16 mouse cellular contexts compared by ENCODE assay signal in genomic region chr4:148122694-148123066, GRCm38 (mm10). TPM values are rescaled to one million over a fixed set of nuclear protein-coding genes. Genes with fewer than 3 reads are reported as not detected.
DNase-seq lines count a peak whose midpoint lies in the region; ATAC-seq and TF ChIP-seq lines count a peak whose summit lies in the region.
"Had no signal": no experiment of that assay in that cellular context is flagged by ENCODE, and none has a peak within 500 bp of the region (broad histone marks: within the 10 kb centered on the region; RNA-seq: fewer than 3 reads in every experiment).

No protein-coding gene starts in this region.

- no peak overlapping the region for H3K9ac ChIP-seq in embryonic facial prominence, embryonic 11.5 days (replicated peaks; ENCODE audit: low read length)
- H3K9ac ChIP-seq in hindbrain, embryonic 12.5 days, result no peak overlapping the region
- H3K9ac ChIP-seq in limb, embryonic 14.5 days (ENCODE audit: low read depth, low read length, severe bottlenecking), result no peak overlapping the region
- H3K9ac ChIP-seq: embryonic facial prominence, embryonic 15.5 days; heart, embryonic 15.5 days; lung, embryonic 15.5 days had no signal

- H3K9me3 ChIP-seq in embryonic facial prominence, embryonic 11.5 days (replicated peaks; ENCODE audit: control insufficient read depth, low read length), result no peaks in the 10 kb centered on the region
- H3K9me3 ChIP-seq in forebrain, embryonic 10.5 days, result no peaks in the 10 kb centered on the region
- no peaks in the 10 kb centered on the region for H3K9me3 ChIP-seq in hindbrain, embryonic 12.5 days (replicated peaks)
- no peaks in the 10 kb centered on the region for H3K9me3 ChIP-seq in limb, embryonic 14.5 days (ENCODE audit: control insufficient read depth, low read length)
- H3K9me3 ChIP-seq: embryonic facial prominence, embryonic 15.5 days; heart, embryonic 15.5 days; lung, embryonic 15.5 days had no signal

- 67% methylated on average over 3 of the region's 3 CpGs for WGBS in embryonic facial prominence, embryonic 11.5 days
- 68% methylated on average over 3 of the region's 3 CpGs for WGBS in forebrain, embryonic 10.5 days
- WGBS in hindbrain, embryonic 12.5 days, result 74% methylated on average over 3 of the region's 3 CpGs
- 21% methylated on average over 3 of the region's 3 CpGs for WGBS in limb, embryonic 14.5 days

- DNase-seq in embryonic facial prominence, embryonic 11.5 days (ENCODE audit: low spot score), result peak; percentile 53
- no peak for DNase-seq in forebrain, embryonic 10.5 days (ENCODE audit: extremely low spot score, low spot score)
- no peak for DNase-seq in limb, embryonic 14.5 days (ENCODE audit: low spot score)
- DNase-seq in right cerebral cortex, postnatal 14 days, result no peak
- no peak for DNase-seq in heart, postnatal 25 days (ENCODE audit: low spot score)
- no peak for DNase-seq in left cerebral cortex, adult 18-20 months (ENCODE audit: low spot score in 2 of 2)
- DNase-seq in adrenal gland, postnatal 10 days, result no peak
- DNase-seq: cerebellum, adult 18-20 months; liver had no signal

- no peak overlapping the region for H3K4me3 ChIP-seq in embryonic facial prominence, embryonic 11.5 days (ENCODE audit: low read depth, low read length)
- H3K4me3 ChIP-seq in forebrain, embryonic 10.5 days, result no peak overlapping the region
- H3K4me3 ChIP-seq in hindbrain, embryonic 12.5 days, result no peak overlapping the region
- H3K4me3 ChIP-seq in limb, embryonic 14.5 days (replicated peaks; ENCODE audit: low read length), result no peak overlapping the region
- H3K4me3 ChIP-seq: embryonic facial prominence, embryonic 15.5 days; heart, embryonic 15.5 days; lung, embryonic 15.5 days; megakaryocyte, embryonic 14.5 days had no signal

- H3K4me1 ChIP-seq in embryonic facial prominence, embryonic 11.5 days (ENCODE audit: control insufficient read depth, insufficient read depth, low read length), result peaks cover 3% of the 10 kb centered on the region; the same call in 1 of the 2 replicates
- H3K4me1 ChIP-seq in forebrain, embryonic 10.5 days, result peaks cover 29% of the 10 kb centered on the region
- peaks cover 46% of the 10 kb centered on the region for H3K4me1 ChIP-seq in hindbrain, embryonic 12.5 days
- peaks cover 9% of the 10 kb centered on the region; the same call in 1 of the 2 replicates for H3K4me1 ChIP-seq in limb, embryonic 14.5 days (ENCODE audit: control insufficient read depth, insufficient read depth, low read length)
- H3K4me1 ChIP-seq: heart, embryonic 15.5 days; lung, embryonic 15.5 days had no signal

- no peaks in the 10 kb centered on the region for H3K27me3 ChIP-seq in embryonic facial prominence, embryonic 11.5 days (ENCODE audit: control insufficient read depth, insufficient read depth, low read length)
- H3K27me3 ChIP-seq in forebrain, embryonic 10.5 days (ENCODE audit: poor library complexity, severe bottlenecking), result peaks cover 10% of the 10 kb centered on the region
- no peaks in the 10 kb centered on the region for H3K27me3 ChIP-seq in hindbrain, embryonic 12.5 days
- H3K27me3 ChIP-seq in limb, embryonic 14.5 days (ENCODE audit: control insufficient read depth, insufficient read depth, low read length), result no peaks in the 10 kb centered on the region
- H3K27me3 ChIP-seq: embryonic facial prominence, embryonic 15.5 days had no signal

- no peak for ATAC-seq in embryonic facial prominence, embryonic 11.5 days (replicated peaks; ENCODE audit: insufficient number of reproducible peaks, low FRiP score, low TSS enrichment, low read depth)
- no peak for ATAC-seq in hindbrain, embryonic 12.5 days (ENCODE audit: low FRiP score)
- ATAC-seq in limb, embryonic 14.5 days (ENCODE audit: low FRiP score, low read depth), result peak; percentile 14; the same call in 1 of the 2 replicates
- ATAC-seq: inflammation-experienced regulatory T-cells, adult 6 months had no signal

- no peaks in the 10 kb centered on the region for H3K36me3 ChIP-seq in embryonic facial prominence, embryonic 11.5 days (replicated peaks; ENCODE audit: control insufficient read depth, insufficient read depth, low read depth, low read length)
- no peaks in the 10 kb centered on the region for H3K36me3 ChIP-seq in forebrain, embryonic 10.5 days (replicated peaks)
- no peaks in the 10 kb centered on the region for H3K36me3 ChIP-seq in hindbrain, embryonic 12.5 days
- no peaks in the 10 kb centered on the region for H3K36me3 ChIP-seq in limb, embryonic 14.5 days (ENCODE audit: control insufficient read depth, insufficient read depth, low read length)
- H3K36me3 ChIP-seq: embryonic facial prominence, embryonic 15.5 days; heart, embryonic 15.5 days; lung, embryonic 15.5 days had no signal

- no peak overlapping the region for H3K4me2 ChIP-seq in embryonic facial prominence, embryonic 11.5 days (ENCODE audit: low read depth, low read length)
- peak overlapping the region; percentile 8; the same call in 1 of the 2 replicates for H3K4me2 ChIP-seq in hindbrain, embryonic 12.5 days (replicated peaks)
- no peak overlapping the region for H3K4me2 ChIP-seq in limb, embryonic 14.5 days (replicated peaks; ENCODE audit: low read depth, low read length, severe bottlenecking)
- H3K4me2 ChIP-seq: embryonic facial prominence, embryonic 15.5 days; heart, embryonic 15.5 days; lung, embryonic 15.5 days had no signal

- no peak overlapping the region for H3K27ac ChIP-seq in embryonic facial prominence, embryonic 11.5 days (replicated peaks; ENCODE audit: low read depth, low read length)
- peak overlapping the region; percentile 67; the same call in 1 of the 2 replicates for H3K27ac ChIP-seq in forebrain, embryonic 10.5 days
- H3K27ac ChIP-seq in hindbrain, embryonic 12.5 days, result peak overlapping the region; percentile 24; the same call in 1 of the 2 replicates
- H3K27ac ChIP-seq in limb, embryonic 14.5 days (replicated peaks; ENCODE audit: low read depth, low read length), result no peak overlapping the region
- H3K27ac ChIP-seq: embryonic facial prominence, embryonic 15.5 days; heart, embryonic 15.5 days; kidney, postnatal 0 days; lung, embryonic 15.5 days had no signal

- intact Hi-C loops in heart, postnatal 25 days (cut with DNase I), result no loop called here

- TF ChIP-seq POLR2A in limb, embryonic 14.5 days (IDR thresholded peaks at IDR 0.05; ENCODE audit: borderline replicate concordance, extremely low read depth, insufficient read depth, insufficient read length), result no peak

RNA-seq across cellular contexts. Expression of gene Mad2l2, which starts 7.5 kb away (rescaled TPM):
- polyA plus RNA-seq in embryonic facial prominence, embryonic 11.5 days (2014; fragmentation: Nextera tagmentation; extraction: Ambion mirVana), result 75.3 and 83.4 TPM in 2 replicates
- polyA plus RNA-seq in forebrain, embryonic 10.5 days (2016; fragmentation: Nextera tagmentation; extraction: Ambion mirVana), result 61.8 and 64.5 TPM in 2 replicates
- polyA plus RNA-seq in hindbrain, embryonic 12.5 days (2016; fragmentation: Nextera tagmentation; extraction: Ambion mirVana), result 85.5 and 89.9 TPM in 2 replicates
- 55.9 and 56.9 TPM in 2 replicates for polyA plus RNA-seq in limb, embryonic 14.5 days (2012; rRNA removed)
- polyA plus RNA-seq in limb, embryonic 14.5 days (2014; fragmentation: Nextera tagmentation; extraction: Ambion mirVana), result 66.0 and 77.8 TPM in 2 replicates
- total RNA-seq in heart, postnatal 25 days (2021), result 10 to 100 TPM; 11.9 to 12.8 TPM
- 10 to 100 TPM; 10.7 to 17.5 TPM for total RNA-seq in left cerebral cortex, adult 18-20 months (2021)
- total RNA-seq in adrenal gland, postnatal 10 days (2021), result 10 to 100 TPM; 22.3 to 23.9 TPM

RNA-seq across cellular contexts. Expression of gene Draxin, which starts 7.8 kb away (rescaled TPM):
- polyA plus RNA-seq in embryonic facial prominence, embryonic 11.5 days (2014; fragmentation: Nextera tagmentation; extraction: Ambion mirVana), result 1.2 and 2.2 TPM in 2 replicates
- 1.6 and 2.2 TPM in 2 replicates for polyA plus RNA-seq in forebrain, embryonic 10.5 days (2016; fragmentation: Nextera tagmentation; extraction: Ambion mirVana)
- polyA plus RNA-seq in hindbrain, embryonic 12.5 days (2016; fragmentation: Nextera tagmentation; extraction: Ambion mirVana), result 11.6 and 12.8 TPM in 2 replicates
- 1.5 and 1.7 TPM in 2 replicates for polyA plus RNA-seq in limb, embryonic 14.5 days (2012; rRNA removed)
- polyA plus RNA-seq in limb, embryonic 14.5 days (2014; fragmentation: Nextera tagmentation; extraction: Ambion mirVana), result 0.45 and 0.50 TPM in 2 replicates
- under 1 TPM; 0.05 to 0.11 TPM for total RNA-seq in heart, postnatal 25 days (2021)
- under 1 TPM; 0.19 to 0.21 TPM for total RNA-seq in left cerebral cortex, adult 18-20 months (2021)
- total RNA-seq in adrenal gland, postnatal 10 days (2021), result under 1 TPM; 0.18 to 0.27 TPM
- polyA plus RNA-seq: heart, embryonic 15.5 days; inflammation-experienced regulatory T-cells, adult 6 months had no signal

RNA-seq across cellular contexts. Expression of gene Fbxo6, which starts 29.3 kb away (rescaled TPM):
- polyA plus RNA-seq in embryonic facial prominence, embryonic 11.5 days (2014; fragmentation: Nextera tagmentation; extraction: Ambion mirVana), result 9.8 and 11.3 TPM in 2 replicates
- 8.4 and 10.4 TPM in 2 replicates for polyA plus RNA-seq in forebrain, embryonic 10.5 days (2016; fragmentation: Nextera tagmentation; extraction: Ambion mirVana)
- 15.2 and 15.9 TPM in 2 replicates for polyA plus RNA-seq in hindbrain, embryonic 12.5 days (2016; fragmentation: Nextera tagmentation; extraction: Ambion mirVana)
- polyA plus RNA-seq in limb, embryonic 14.5 days (2012; rRNA removed), result 12.4 and 13.9 TPM in 2 replicates
- polyA plus RNA-seq in limb, embryonic 14.5 days (2014; fragmentation: Nextera tagmentation; extraction: Ambion mirVana), result 15.5 and 16.4 TPM in 2 replicates
- 10 to 100 TPM; 34.5 to 37.5 TPM for total RNA-seq in heart, postnatal 25 days (2021)
- 10 to 100 TPM; 32.1 to 35.3 TPM for total RNA-seq in left cerebral cortex, adult 18-20 months (2021)
- total RNA-seq in adrenal gland, postnatal 10 days (2021), result 10 to 100 TPM; 30.4 to 31.3 TPM

RNA-seq across cellular contexts. Expression of gene Agtrap, which starts 34.8 kb away (rescaled TPM):
- polyA plus RNA-seq in embryonic facial prominence, embryonic 11.5 days (2014; fragmentation: Nextera tagmentation; extraction: Ambion mirVana), result 7.0 and 10.3 TPM in 2 replicates
- polyA plus RNA-seq in forebrain, embryonic 10.5 days (2016; fragmentation: Nextera tagmentation; extraction: Ambion mirVana), result 19.4 TPM in 2 replicates
- 10.3 and 11.9 TPM in 2 replicates for polyA plus RNA-seq in hindbrain, embryonic 12.5 days (2016; fragmentation: Nextera tagmentation; extraction: Ambion mirVana)
- 11.0 and 14.6 TPM in 2 replicates for polyA plus RNA-seq in limb, embryonic 14.5 days (2012; rRNA removed)
- 17.6 and 20.1 TPM in 2 replicates for polyA plus RNA-seq in limb, embryonic 14.5 days (2014; fragmentation: Nextera tagmentation; extraction: Ambion mirVana)
- 10 to 100 TPM; 43.0 to 43.5 TPM for total RNA-seq in heart, postnatal 25 days (2021)
- total RNA-seq in left cerebral cortex, adult 18-20 months (2021), result 10 to 100 TPM in 1 of 2 experiments, 1 to 10 TPM in 1; 6.6 to 10.1 TPM
- total RNA-seq in adrenal gland, postnatal 10 days (2021), result 10 to 100 TPM; 45.4 to 45.5 TPM

RNA-seq across cellular contexts. Expression of gene Fbxo44, which starts 37.6 kb away (rescaled TPM):
- 24.0 and 25.1 TPM in 2 replicates for polyA plus RNA-seq in embryonic facial prominence, embryonic 11.5 days (2014; fragmentation: Nextera tagmentation; extraction: Ambion mirVana)
- polyA plus RNA-seq in forebrain, embryonic 10.5 days (2016; fragmentation: Nextera tagmentation; extraction: Ambion mirVana), result 33.4 and 34.4 TPM in 2 replicates
- 77.6 and 80.6 TPM in 2 replicates for polyA plus RNA-seq in hindbrain, embryonic 12.5 days (2016; fragmentation: Nextera tagmentation; extraction: Ambion mirVana)
- 21.1 and 24.7 TPM in 2 replicates for polyA plus RNA-seq in limb, embryonic 14.5 days (2012; rRNA removed)
- polyA plus RNA-seq in limb, embryonic 14.5 days (2014; fragmentation: Nextera tagmentation; extraction: Ambion mirVana), result 8.1 and 10.8 TPM in 2 replicates
- total RNA-seq in heart, postnatal 25 days (2021), result 10 to 100 TPM; 16.0 to 16.9 TPM
- total RNA-seq in left cerebral cortex, adult 18-20 months (2021), result 100 to 1,000 TPM; 137 to 157 TPM
- 1 to 10 TPM; 7.1 to 7.2 TPM for total RNA-seq in adrenal gland, postnatal 10 days (2021)

Comparison
In these comparisons a context has a peak if more than half of its experiments do, and no peak if none do; other contexts are left out.
1. H3K27ac ChIP-seq: peak in forebrain, embryonic 10.5 days (single experiment) and hindbrain, embryonic 12.5 days (single experiment); none in embryonic facial prominence, embryonic 11.5 days (single experiment) and limb, embryonic 14.5 days (single experiment).